Comparison of ENCODE assay signal across 8 mouse cellular contexts in genomic region chr5:115326256-115326831, GRCm38 (mm10). TPM values are rescaled to one million over a fixed set of nuclear protein-coding genes. Genes with fewer than 3 reads are reported as not detected.
DNase-seq lines count a peak whose midpoint lies in the region; ATAC-seq and TF ChIP-seq lines count a peak whose summit lies in the region.

No protein-coding gene starts in this region.

- peak overlapping the region; percentile 84 for H3K27ac ChIP-seq in heart, embryonic 12.5 days (ENCODE audit: poor library complexity, severe bottlenecking)
- H3K27ac ChIP-seq in stomach, postnatal 0 days (replicated peaks), result peak overlapping the region; percentile 88

- TF ChIP-seq EP300 in stomach, postnatal 0 days (optimal IDR thresholded peaks at IDR 0.05), result no peak

- intact Hi-C loops in heart, postnatal 25 days (cut with DNase I), result no loop called here

- 14% methylated on average over 11 of the region's 11 CpGs for WGBS in heart, embryonic 12.5 days
- WGBS in stomach, postnatal 0 days, result 19% methylated on average over 11 of the region's 11 CpGs

- peak overlapping the region; percentile 100 for H3K4me3 ChIP-seq in heart, embryonic 12.5 days
- H3K4me3 ChIP-seq in stomach, postnatal 0 days (ENCODE audit: low read depth, low read length), result peak overlapping the region; percentile 83

- CTCF ChIA-PET in Patski (lab: Charles Lee), result interaction anchor here (1.2 kb wide), 1 partner anchor 9 kb away, joined by 3 read pairs; no protein-coding TSS in a partner anchor

- POLR2A ChIA-PET in Patski (lab: Charles Lee), result interaction anchor here (0.8 to 1.3 kb wide), 3 partner anchors 16 to 47 kb away, joined by 3 to 4 read pairs (median 3); partner anchors contain the start of gene Coq5

- in situ Hi-C loops in Patski (cut with MboI; ENCODE audit: low pct_unique_long_range_greater_than_20kb), result loop anchor here (5.0 kb wide), 1 partner anchor 89 kb away; the partner anchor contains the start of gene Pop5

- no peaks in the 10 kb centered on the region for H3K9me3 ChIP-seq in heart, embryonic 12.5 days (replicated peaks)
- no peaks in the 10 kb centered on the region for H3K9me3 ChIP-seq in stomach, postnatal 0 days (ENCODE audit: control insufficient read depth, low read length)

- ATAC-seq in heart, embryonic 12.5 days (ENCODE audit: insufficient number of reproducible peaks, low FRiP score), result peak; percentile 65
- ATAC-seq in Patski, result peak; percentile 10
- ATAC-seq in hematopoietic stem cell, adult 5-6 weeks (replicated peaks in 1 of 2; ENCODE audit: insufficient read depth in 1 of 2, low FRiP score in 2 of 2, low TSS enrichment in 1 of 2, low read depth in 1 of 2, poor library complexity in 2 of 2, severe bottlenecking in 2 of 2), result peak; percentile 27 to 33; a peak in 3 of 4 replicates
- ATAC-seq in stomach, postnatal 0 days (ENCODE audit: low FRiP score, low TSS enrichment), result peak; percentile 25

- H3K27me3 ChIP-seq in heart, embryonic 12.5 days (replicated peaks), result no peaks in the 10 kb centered on the region
- no peaks in the 10 kb centered on the region for H3K27me3 ChIP-seq in Patski
- H3K27me3 ChIP-seq in stomach, postnatal 0 days (ENCODE audit: control insufficient read depth, insufficient read depth, low read length), result no peaks in the 10 kb centered on the region

- peaks cover 13% of the 10 kb centered on the region for H3K36me3 ChIP-seq in heart, embryonic 12.5 days
- peaks cover 6% of the 10 kb centered on the region; the same call in 1 of the 2 replicates for H3K36me3 ChIP-seq in stomach, postnatal 0 days (ENCODE audit: control insufficient read depth, insufficient read depth, low read length)

- H3K4me1 ChIP-seq in heart, embryonic 12.5 days (replicated peaks), result peaks cover 38% of the 10 kb centered on the region
- peaks cover 4% of the 10 kb centered on the region for H3K4me1 ChIP-seq in stomach, postnatal 0 days (replicated peaks; ENCODE audit: control insufficient read depth, insufficient read depth)

- H3K9ac ChIP-seq in heart, embryonic 12.5 days, result peak overlapping the region; percentile 83
- H3K9ac ChIP-seq in stomach, postnatal 0 days (ENCODE audit: low read length), result peak overlapping the region; percentile 87

- DNase-seq in heart, postnatal 25 days (ENCODE audit: low spot score), result no peak
- no peak for DNase-seq in Patski (ENCODE audit: low read depth, low spot score)
- peak; percentile 11 for DNase-seq in lung, postnatal 10 days
- DNase-seq in stomach, postnatal 0 days (ENCODE audit: low spot score), result no peak
- no peak for DNase-seq in adrenal gland, postnatal 10 days
- no peak for DNase-seq in right cerebral cortex, postnatal 10 days (ENCODE audit: low spot score in 2 of 2)

- no peak for TF ChIP-seq CTCF in Patski (IDR thresholded peaks at IDR 0.05)
- TF ChIP-seq CTCF in stomach, postnatal 0 days (IDR thresholded peaks at IDR 0.05; ENCODE audit: low read depth), result no peak

- peak overlapping the region; percentile 96 for H3K4me2 ChIP-seq in heart, embryonic 12.5 days
- peak overlapping the region; percentile 98 for H3K4me2 ChIP-seq in stomach, postnatal 0 days (replicated peaks; ENCODE audit: low read depth)

RNA-seq across cellular contexts. Expression of gene Srsf9, which starts 0.6 kb away (rescaled TPM):
- polyA plus RNA-seq in heart, embryonic 12.5 days (2016; fragmentation: Nextera tagmentation; extraction: Ambion mirVana), result 147 and 160 TPM in 2 replicates
- total RNA-seq in heart, postnatal 25 days (2021), result 10 to 100 TPM; 18.5 to 20.6 TPM
- polyA plus RNA-seq in Patski (2021), result 137 TPM
- 82.0 and 105 TPM in 2 replicates for total RNA-seq in hematopoietic stem cell, adult 5-6 weeks (2017)
- 121 and 129 TPM in 2 replicates for polyA plus RNA-seq in stomach, postnatal 0 days (2015; fragmentation: Nextera tagmentation; extraction: Ambion mirVana)
- 10 to 100 TPM; 67.1 to 70.7 TPM for total RNA-seq in adrenal gland, postnatal 10 days (2021)

RNA-seq across cellular contexts. Expression of gene Gatc, which starts 14.6 kb away (rescaled TPM):
- polyA plus RNA-seq in heart, embryonic 12.5 days (2016; fragmentation: Nextera tagmentation; extraction: Ambion mirVana), result 24.2 and 26.1 TPM in 2 replicates
- 10 to 100 TPM; 16.9 to 17.6 TPM for total RNA-seq in heart, postnatal 25 days (2021)
- polyA plus RNA-seq in Patski (2021), result 23.5 TPM
- 14.1 and 14.3 TPM in 2 replicates for total RNA-seq in hematopoietic stem cell, adult 5-6 weeks (2017)
- polyA plus RNA-seq in stomach, postnatal 0 days (2015; fragmentation: Nextera tagmentation; extraction: Ambion mirVana), result 12.9 and 14.7 TPM in 2 replicates
- total RNA-seq in adrenal gland, postnatal 10 days (2021), result 10 to 100 TPM; 19.1 to 20.1 TPM

RNA-seq across cellular contexts. Expression of gene Triap1, which starts 14.7 kb away (rescaled TPM):
- 38.1 and 38.8 TPM in 2 replicates for polyA plus RNA-seq in heart, embryonic 12.5 days (2016; fragmentation: Nextera tagmentation; extraction: Ambion mirVana)
- 10 to 100 TPM; 23.8 to 26.2 TPM for total RNA-seq in heart, postnatal 25 days (2021)
- 46.1 TPM for polyA plus RNA-seq in Patski (2021)
- total RNA-seq in hematopoietic stem cell, adult 5-6 weeks (2017), result 8.6 and 9.6 TPM in 2 replicates
- polyA plus RNA-seq in stomach, postnatal 0 days (2015; fragmentation: Nextera tagmentation; extraction: Ambion mirVana), result 63.3 and 65.4 TPM in 2 replicates
- total RNA-seq in adrenal gland, postnatal 10 days (2021), result 10 to 100 TPM; 28.5 to 30.1 TPM

RNA-seq across cellular contexts. Expression of gene Cox6a1, which starts 22.4 kb away (rescaled TPM):
- polyA plus RNA-seq in heart, embryonic 12.5 days (2016; fragmentation: Nextera tagmentation; extraction: Ambion mirVana), result 1,284 and 1,325 TPM in 2 replicates
- 100 to 1,000 TPM; 282 to 287 TPM for total RNA-seq in heart, postnatal 25 days (2021)
- 1,264 TPM for polyA plus RNA-seq in Patski (2021)
- 38.2 and 63.4 TPM in 2 replicates for total RNA-seq in hematopoietic stem cell, adult 5-6 weeks (2017)
- polyA plus RNA-seq in stomach, postnatal 0 days (2015; fragmentation: Nextera tagmentation; extraction: Ambion mirVana), result 1,431 and 1,574 TPM in 2 replicates
- total RNA-seq in adrenal gland, postnatal 10 days (2021), result 1,000 to 10,000 TPM; 1,718 to 1,856 TPM

RNA-seq across cellular contexts. Expression of gene Dynll1, which starts 25.5 kb away (rescaled TPM):
- 1,319 and 1,320 TPM in 2 replicates for polyA plus RNA-seq in heart, embryonic 12.5 days (2016; fragmentation: Nextera tagmentation; extraction: Ambion mirVana)
- total RNA-seq in heart, postnatal 25 days (2021), result 100 to 1,000 TPM in 1 of 2 experiments, 10 to 100 TPM in 1; 90.1 to 120 TPM
- polyA plus RNA-seq in Patski (2021), result 704 TPM
- total RNA-seq in hematopoietic stem cell, adult 5-6 weeks (2017), result 198 and 266 TPM in 2 replicates
- polyA plus RNA-seq in stomach, postnatal 0 days (2015; fragmentation: Nextera tagmentation; extraction: Ambion mirVana), result 1,661 and 1,792 TPM in 2 replicates
- total RNA-seq in adrenal gland, postnatal 10 days (2021), result 100 to 1,000 TPM; 243 to 258 TPM

Comparison
In these comparisons a context has a peak if more than half of its experiments do, and no peak if none do; other contexts are left out.
1. ATAC-seq: peak in every context shown above with its lines; median percentile 65 in heart, embryonic 12.5 days; 30 in hematopoietic stem cell, adult 5-6 weeks; 25 in stomach, postnatal 0 days; 10 in Patski.